Mouse (Mus musculus) erythroblast, adult 5-6 weeks (primary cell): ENCODE measurements around the gene Rap2a. TPM values are rescaled to one million over a fixed set of nuclear protein-coding genes. Genes with fewer than 3 reads are reported as not detected.
A peak's percentile ranks its signal among the peaks of the same experiment; 100 is the strongest.

ENCODE experiments used
- ATAC-seq: replicated peaks from 2 replicates; pipeline ENCODE4 v1.8.0; 2016; ENCODE audit warnings: moderate number of reproducible peaks, mild to moderate bottlenecking, moderate TSS enrichment, inconsistent platforms; ENCODE audit not compliant: poor library complexity, low FRiP score, severe bottlenecking
- total RNA-seq, 2 experiments: library from RNA; stranded (forward) in 1 of 2; stranded (reverse) in 1 of 2; fragments of 150-400 nt in 1 of 2; fragments of 200-764, 138-1000 nt in 1 of 2; gene quantifications; 2 replicates each; pipeline versions ENCODE4 v1.2.3 to v1.2.4; 2015 to 2017; ENCODE audit warnings: low replicate concordance in 2 of 2

Gene Rap2a
- total RNA-seq (2015; ENCODE audit: low replicate concordance) (3.5 and 9.8 TPM in 2 replicates), total RNA-seq (2017; ENCODE audit: low replicate concordance) (0.98 and 4.1 TPM in 2 replicates)

DNA sequence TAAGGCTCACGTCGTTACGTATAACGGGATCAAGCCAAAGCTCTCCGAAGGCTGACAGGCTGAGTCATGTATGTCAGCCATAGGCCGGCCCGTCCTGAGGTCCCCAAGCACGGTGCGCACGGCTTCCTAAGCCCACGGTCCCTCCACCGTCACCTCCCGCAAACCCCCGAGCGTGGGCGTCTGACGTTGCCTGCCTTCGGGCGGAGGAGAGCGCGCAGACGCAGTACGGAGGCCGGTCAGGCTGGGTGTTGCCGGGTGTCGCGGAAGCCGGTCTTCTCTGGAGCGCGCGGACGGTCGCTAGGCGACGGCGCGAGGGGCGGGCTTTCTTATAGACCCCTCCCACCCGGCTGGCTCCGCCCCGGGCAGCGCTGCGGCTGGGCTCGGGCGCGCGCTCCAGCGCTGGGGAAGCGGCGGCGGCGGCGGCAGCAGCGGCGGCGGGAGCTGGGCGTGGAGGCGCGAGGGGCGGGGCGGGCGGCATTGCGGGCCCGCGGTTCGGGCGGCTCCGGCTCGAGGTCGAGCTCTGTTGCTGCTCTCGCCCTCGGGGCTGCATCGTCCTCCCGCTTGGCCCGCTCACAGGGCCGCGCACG, at the start of gene Rap2a:
Rap2a (plus strand) TSS at position 463 of the 587 bp plus-strand sequence.
- peak; percentile 77 for ATAC-seq

DNA sequence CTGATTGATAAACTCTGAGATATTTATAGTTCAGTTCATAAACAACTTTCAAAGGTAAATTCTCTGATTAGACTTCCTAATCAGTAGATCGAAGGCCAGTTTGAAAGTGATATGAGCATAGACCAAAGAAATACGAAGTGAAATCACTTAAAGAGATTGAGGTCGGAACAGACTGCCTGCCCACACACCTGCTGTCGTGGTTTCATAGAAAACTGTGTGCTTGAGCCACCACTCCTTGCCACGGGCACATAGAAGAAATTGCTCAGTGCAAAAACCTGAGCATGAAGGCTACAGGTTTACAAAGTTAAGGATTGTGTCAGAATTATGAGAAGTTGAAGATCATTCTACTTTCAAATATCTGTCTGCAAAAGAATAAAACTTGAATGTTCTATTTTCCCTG, 49.7 kb upstream of the Rap2a start:
- ATAC-seq, result no peak

DNA sequence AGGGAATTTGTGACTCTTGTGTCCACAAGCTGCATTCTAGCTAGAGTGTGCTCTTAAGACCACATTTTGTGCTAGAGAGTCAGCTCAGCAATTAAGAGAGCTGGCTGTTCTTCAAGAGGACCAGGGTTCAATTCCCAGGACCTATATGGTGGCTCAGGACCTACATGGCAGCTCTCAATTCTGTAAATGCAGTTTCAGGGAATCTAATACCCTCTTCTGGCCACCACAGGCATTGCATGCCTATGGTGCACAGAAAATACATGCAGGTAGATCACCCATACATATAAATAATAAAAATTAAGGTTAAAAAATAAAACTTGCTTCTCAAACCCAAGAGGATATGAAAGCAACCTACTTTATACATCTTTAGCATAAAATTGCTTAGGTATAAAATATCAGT, 45.5 kb upstream of the Rap2a start:
- ATAC-seq, result no peak

DNA sequence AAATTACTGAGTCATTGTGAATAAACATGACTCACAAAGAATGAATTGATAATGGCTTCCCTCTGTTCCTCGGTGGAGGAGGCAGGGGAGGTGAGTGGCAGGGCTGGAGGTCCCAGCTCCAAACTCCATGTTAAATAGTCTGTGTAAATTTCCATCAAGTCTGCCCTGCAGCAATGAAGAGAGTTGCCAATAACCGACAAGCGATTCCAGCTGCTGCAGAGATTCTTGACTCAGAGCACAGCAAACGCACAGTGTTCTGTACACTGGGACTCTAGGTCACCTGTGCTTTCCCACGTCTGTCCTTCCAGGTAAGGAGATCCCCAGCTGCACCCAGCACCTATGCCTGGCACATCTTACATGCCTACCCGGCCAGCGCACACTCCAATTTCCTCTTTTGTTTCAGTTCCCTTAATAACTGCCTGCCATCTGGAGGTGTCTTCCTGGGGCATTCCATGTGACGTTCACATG, 44.3 kb upstream of the Rap2a start:
- ATAC-seq, result no peak

DNA sequence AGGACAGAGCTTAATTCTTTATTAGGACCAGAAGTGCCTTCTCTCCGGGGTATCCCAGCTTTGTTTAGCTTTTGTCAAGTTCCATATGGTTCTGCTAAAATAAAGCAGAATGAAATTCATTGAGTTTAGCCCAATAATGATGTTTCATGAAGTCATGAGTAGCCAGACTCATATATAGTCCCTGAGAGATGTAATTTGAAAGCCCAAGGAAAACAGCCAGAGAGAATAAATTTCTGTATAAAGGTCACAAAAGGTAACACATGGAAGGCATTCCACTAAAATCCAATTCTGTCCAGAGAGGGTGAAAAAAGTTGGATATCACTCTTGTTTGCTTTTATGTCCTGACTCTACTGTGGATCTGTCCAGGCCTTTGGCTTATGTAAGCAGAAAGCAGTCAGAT, 43.4 kb upstream of the Rap2a start:
- no peak for ATAC-seq

DNA sequence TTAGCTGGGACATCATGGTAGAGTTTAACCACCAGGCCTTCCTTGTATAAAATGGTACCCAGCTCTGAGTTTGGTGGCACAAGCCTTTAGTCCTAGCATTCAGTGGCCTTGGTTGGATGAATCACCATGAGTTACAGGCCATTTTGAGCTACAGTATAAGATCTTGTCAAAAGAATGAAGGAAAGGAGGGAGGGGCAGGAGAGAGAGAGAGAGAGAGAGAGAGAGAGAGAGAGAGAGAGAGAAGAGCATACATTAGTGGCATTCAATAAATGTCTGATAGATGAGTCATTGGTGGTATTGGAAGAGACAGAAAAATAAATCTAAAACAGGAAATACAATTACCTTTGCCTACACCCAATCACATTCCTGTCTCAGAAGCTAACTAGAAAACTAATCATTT, 37.5 kb upstream of the Rap2a start:
- no peak for ATAC-seq

DNA sequence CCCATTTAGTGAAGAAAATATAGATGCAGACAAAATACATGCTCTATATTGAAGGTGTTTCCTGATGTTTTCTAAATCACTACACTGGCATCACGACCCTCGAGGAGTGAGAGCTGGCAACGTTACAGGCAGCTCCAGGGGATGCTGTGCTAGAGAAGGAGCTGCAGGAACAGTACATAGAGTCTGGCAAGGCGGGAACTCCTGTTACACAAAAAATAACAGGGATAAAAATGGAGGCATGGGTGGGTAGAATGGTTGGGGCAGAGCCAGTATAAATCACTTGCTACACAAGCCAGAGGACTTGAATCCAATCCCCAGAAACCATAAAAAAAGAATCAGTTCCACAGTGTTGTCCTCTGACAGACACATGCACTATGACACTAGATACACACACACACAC, 37.0 kb upstream of the Rap2a start:
- ATAC-seq, result no peak

DNA sequence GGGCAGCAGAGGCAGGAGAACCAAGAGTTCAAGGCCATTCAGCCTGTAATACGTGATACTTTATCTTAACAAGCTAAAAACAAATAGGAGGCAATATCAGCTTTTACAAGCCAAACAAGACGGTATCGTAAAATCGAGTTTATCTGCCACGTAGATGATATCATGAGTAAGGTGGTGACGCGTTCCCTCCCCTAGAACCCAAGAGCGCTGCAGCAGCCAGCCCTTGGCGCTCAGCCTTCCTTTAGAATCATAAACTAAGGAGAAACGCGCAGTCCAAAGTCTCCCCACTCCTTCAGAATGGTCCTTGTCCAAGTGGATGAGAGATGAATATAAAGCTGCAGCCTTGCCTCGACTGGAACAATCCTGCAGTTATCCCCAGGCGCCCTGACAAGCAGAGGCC, 36.4 kb upstream of the Rap2a start:
- ATAC-seq, result no peak

DNA sequence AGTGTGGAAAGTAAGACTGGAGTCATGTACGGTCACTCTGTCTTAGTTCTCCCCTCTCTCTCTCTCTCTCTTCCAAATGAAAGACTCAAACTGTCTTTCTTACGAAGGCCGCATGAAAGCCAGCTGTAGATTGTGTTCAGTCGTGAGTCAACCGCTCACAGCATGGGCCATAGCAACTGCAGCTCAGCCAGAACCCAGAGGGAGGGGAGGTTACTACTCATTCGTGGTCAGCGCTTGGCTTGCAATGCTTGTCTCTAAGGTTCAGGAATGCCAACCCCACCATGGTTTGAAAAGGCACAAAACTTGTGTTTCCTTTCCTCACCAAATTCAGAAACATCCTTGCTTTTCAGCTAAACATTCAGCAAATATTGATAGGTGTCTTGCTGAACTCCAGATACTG, 24.0 kb upstream of the Rap2a start:
- ATAC-seq, result no peak

DNA sequence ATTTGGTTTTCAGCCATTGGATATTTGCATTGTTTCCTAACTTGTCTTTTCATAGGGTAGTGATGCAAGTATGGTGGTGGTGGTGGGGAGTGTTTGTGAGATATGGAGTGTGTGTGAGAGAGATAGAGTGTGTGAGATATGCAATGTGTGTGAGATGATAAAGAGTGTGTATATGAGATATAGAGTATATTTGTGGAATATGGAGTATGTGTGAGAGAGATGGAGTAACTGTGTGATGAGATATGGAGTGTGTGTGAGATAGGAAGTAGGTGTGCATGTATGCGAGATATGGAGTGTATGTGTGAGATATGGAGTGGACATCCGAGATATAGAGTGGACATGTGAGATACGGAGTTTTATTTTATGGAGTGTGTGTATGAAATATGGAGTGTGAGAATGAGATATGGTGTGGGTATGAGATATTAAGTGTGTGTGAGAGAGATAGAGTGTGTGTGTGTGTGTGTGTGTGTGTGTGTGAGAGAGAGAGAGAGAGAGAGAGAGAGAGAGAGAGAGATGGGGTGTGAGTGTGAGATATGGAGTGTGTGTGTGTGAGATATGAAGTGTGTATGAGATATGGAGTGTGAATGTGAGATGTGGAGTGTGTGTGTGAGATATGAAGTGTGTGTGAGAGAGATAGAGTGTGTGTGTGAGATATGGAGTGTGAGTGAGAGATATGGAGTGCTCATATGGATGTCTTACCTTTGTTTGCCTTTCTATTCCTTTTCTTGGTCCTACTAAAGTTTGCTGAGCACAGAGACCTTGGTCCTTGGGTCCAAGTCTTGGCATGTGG, 14.1 kb upstream of the Rap2a start:
- ATAC-seq, result no peak

DNA sequence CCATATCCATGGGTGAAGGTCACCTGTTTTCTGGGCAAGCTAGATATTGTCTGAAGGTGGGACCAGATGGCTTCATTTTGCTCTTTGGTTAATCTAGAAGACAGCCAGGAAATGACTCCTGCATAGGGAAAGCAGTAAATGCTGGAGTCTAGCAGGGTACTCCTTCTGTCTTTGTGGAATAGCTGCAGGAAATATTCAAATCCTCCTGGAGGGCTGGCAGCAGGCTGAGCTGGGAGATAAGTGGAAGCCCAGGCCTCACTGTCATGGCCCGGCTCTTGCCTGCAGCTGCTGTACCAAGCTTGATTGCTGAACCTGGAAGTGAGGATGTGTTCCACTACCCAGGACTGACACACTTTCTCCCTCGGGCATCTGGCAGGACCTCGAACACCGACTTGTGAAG, 11.4 kb upstream of the Rap2a start:
- ATAC-seq, result no peak

DNA sequence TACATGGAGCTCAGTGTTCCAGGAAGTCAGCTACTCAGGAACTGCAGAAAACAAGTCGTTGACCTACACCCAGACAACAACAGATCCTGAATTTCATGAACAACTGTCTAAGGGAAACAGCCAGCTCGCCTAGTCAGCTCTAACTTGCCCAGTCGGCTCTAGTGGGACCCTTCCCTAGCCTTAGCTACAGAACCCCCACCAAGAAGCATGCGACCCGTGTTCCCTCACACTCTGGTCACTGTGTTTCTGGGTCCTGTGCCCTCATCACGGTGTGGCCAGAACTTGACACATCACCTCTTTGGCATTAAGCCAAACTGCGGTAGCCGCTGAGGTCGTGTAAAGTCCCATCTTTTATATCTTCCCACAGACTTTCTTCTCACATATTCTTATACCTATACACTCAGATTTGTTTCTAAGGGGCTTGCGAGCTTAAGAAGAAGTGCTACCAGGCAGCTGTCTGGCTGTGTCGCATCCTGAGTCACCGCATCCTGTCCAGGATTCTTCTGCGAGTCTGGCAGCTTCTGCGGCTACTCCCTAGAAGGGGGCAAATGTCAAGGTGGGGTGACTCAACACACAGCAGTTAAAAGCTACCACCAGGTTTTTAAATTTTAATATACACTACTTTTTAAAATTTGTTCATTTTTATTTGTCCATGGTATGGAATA, 9.0 kb upstream of the Rap2a start:
- no peak for ATAC-seq

DNA sequence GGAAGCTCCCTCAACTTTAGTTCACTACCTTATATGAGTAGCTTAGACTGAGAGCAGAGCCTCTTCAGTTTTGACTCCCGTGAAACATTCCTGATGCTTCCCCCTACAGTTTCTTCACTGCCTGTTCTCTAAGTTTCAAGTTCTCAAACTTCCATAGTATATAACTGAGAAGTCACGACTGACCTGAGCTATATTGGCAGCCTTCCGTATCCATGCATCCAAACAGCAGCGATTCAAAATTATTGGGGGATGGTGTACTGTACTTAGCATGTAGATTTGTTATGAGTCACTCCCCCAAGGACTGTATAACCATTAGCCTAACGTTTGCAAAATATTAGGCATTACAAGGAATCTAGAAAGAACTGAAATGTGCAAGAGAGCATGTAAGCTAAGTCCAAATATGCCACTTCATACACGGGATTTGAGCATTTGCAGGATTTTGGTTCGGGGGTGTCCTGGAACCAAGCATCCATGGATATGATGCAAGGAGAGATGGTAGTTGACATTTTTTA, 2.0 kb upstream of the Rap2a start:
- no peak for ATAC-seq

DNA sequence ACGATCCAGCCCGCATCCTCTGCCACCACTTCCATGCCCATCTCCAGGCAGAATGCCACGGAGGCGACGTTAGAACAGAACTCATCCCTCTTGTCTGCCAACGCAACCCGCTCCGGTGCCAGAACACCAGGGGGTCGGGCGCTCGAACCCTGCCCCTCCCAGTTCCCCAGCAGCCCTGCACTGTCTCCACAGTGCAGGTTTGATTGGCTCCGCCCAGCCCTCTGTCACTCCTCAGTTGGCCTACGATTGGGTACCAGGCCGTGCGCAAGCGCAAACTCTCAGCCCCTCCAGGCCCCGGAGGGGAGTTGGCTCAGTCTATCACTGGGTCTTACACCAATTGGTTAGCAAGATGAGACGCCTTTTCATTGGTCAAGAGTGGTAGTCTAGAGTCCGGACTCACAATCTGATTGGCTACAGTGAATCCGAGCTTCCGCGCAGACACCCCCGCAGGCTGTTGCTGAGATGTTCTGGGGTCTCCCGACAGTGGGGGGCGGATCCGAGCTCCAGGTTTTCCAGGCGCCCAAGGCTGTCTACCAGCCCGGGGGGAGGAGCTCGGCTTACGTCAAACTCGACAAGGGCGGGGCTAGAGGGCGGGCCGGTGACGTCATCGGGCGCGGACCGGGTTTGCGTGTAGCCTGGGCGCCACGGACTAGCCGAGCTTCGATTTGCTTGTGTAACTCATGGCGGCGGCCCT, 809 bp upstream of the Rap2a start:
- peak; percentile 84 for ATAC-seq

DNA sequence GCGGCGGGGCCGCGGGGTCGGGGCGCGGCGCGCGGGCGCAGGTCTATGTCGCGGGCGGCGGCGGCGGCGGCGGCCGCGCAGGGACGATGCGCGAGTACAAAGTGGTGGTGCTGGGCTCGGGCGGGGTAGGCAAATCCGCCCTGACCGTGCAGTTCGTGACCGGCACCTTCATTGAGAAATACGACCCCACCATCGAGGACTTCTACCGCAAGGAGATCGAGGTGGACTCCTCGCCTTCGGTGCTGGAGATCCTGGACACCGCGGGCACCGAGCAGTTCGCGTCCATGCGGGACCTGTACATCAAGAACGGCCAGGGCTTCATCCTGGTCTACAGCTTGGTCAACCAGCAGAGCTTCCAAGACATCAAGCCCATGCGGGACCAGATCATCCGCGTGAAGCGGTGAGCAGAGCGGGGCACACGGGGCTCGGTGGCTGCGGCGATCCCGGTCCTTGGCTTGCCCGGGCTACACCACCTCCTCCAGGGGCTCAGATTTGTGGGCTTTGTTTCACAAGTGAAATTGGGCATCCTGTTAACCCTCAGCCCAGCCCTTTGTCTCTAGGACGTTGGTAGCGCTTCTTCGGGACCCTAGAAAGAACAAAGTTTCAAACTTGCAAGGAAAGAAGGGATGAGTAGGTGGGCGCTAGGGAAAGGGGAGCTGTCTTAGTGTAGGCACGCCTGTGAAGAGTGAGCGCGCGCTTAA, 547 bp downstream of the Rap2a start:
- ATAC-seq, result no peak

DNA sequence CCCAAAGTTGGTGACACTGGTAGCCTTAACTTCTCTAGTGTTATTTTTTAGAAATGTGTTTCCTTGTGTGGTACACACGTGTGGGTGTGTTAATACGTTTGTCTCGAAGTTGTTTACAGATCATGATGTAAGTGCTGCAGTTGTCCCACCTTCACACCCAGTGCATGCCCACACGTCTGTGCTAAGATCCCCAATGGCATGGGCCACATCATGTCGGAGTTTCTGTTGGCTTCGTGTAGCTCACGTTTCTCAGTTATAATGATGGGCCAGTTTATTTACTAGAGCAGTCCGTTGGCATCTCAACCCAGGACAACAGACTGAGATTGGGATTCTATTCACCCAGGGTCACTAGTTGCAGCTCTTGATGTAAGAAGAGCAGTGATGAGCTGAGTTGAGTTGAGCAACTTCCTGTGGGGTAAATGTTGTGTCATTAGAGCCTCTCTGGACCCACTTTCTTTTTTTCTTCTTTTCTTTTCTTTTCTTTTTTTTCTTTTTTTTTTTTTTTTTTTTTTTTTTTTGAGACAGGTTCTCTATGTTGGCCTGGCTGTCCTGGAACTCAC, 2.2 kb downstream of the Rap2a start:
- ATAC-seq, result no peak

DNA sequence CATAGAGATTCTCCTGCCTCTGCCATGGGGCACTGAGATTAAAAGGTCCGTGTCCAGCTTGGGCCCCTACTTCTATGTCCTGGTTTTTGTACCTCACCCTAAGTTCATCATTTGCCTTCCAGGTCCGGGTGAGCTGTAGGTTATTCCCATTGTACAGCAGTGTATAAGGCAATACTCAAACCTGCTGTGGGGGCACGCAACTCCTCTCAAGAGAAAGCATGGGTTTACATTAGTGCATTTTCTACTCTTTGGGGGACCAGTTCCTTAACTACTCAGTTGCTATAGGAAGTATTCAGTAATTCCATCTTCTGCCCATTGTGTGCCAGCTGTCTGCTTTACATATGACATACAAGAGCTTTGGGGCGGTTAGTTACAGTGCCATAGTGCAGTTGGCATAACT, 2.7 kb downstream of the Rap2a start:
- ATAC-seq, result no peak

DNA sequence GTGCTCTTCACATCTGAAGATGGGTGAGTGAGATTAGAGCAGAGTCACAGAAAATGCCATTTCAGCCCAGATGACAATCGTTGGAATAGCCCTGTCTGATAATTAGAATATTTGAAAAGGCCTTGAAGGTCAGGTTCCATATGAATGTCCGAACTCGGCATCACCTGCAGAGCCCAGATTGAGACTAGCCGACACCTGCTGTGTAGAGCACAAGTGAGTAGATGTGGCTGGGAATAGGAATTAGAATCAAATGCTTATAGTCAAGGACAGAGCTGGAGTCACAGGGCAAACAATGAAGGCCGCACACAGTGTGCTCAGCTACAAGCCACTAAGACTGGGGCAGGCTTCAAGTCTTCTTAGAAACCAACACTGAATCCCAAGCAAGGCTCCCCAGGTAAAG, 6.3 kb downstream of the Rap2a start:
- no peak for ATAC-seq

DNA sequence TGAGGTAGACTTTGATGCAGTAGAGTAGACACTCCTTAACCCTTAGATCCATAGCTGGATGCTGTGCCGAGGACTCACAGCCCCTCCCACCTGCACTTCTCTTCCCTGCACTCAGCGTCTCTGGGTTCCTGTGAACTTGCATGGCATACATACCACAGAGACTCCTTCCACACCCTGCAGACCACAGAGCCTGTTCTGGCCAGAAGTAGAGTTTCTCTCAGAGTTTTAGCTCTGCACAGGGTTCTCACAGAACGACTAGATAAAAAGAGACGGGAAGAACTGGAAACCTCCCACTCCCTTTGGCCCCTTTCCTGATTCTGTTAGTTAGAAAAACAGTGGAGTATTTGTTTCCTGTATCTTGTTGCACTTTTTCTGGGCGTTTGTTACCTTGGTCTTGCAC, 18.0 kb downstream of the Rap2a start:
- no peak for ATAC-seq
